Mouse (Mus musculus) liver, embryonic 16.5 days (tissue): ENCODE measurements around the gene Usp24. TPM values are rescaled to one million over a fixed set of nuclear protein-coding genes. Genes with fewer than 3 reads are reported as not detected.

Experiments
- ATAC-seq: fragments of 200-750 bp; cut with Nextera tagmentation; 2 replicates; pipeline ENCODE4 v1.8.0; 2017; ENCODE audit warnings: low read depth, mild to moderate bottlenecking, moderate number of reproducible peaks, moderate library complexity
- H3K27ac ChIP-seq: fragments of 300-500 bp; sonication (generic); 2 replicates; pipeline ENCODE4 v1.5.1; 2014; ENCODE audit warnings: mild to moderate bottlenecking, low read length
- H3K27me3 ChIP-seq: fragments of 300-500 bp; sonication (generic); 2 replicates; pipeline ENCODE4 v1.6.1; 2014; ENCODE audit warnings: low read depth, low read length, mixed read lengths; ENCODE audit not compliant: control insufficient read depth, insufficient read depth
- H3K36me3 ChIP-seq: fragments of 300-500 bp; sonication (generic); 2 replicates; pipeline ENCODE4 v1.6.1; 2014; ENCODE audit warnings: mild to moderate bottlenecking; ENCODE audit not compliant: control insufficient read depth, insufficient read depth
- H3K4me1 ChIP-seq: fragments of 300-500 bp; sonication (generic); 2 replicates; pipeline ENCODE4 v1.6.1; 2014; ENCODE audit warnings: low read depth, low read length, mixed read lengths; ENCODE audit not compliant: control insufficient read depth
- H3K4me2 ChIP-seq: fragments of 300-500 bp; sonication (generic); 2 replicates; pipeline ENCODE4 v1.6.1; 2014; ENCODE audit warnings: low read depth, low read length, mixed read lengths
- H3K4me3 ChIP-seq: fragments of 300-500 bp; sonication (generic); 2 replicates; pipeline ENCODE4 v1.5.1; 2014; ENCODE audit warnings: low read depth, mild to moderate bottlenecking, low read length
- H3K9ac ChIP-seq: fragments of 300-500 bp; sonication (generic); 2 replicates; pipeline ENCODE4 v1.6.1; 2014; ENCODE audit warnings: low read depth, low read length
- H3K9me3 ChIP-seq: fragments of 300-500 bp; sonication (generic); replicated peaks from 2 replicates; pipeline ENCODE4 v1.6.1; 2016; ENCODE audit warnings: low read length; ENCODE audit not compliant: control insufficient read depth
- WGBS: fragments of 180-500 bp; shearing (Covaris S2); extraction: QIAGEN DNeasy Blood & Tissue Kit; methylation state at CpG from one replicate; pipeline ENCODE4 v1.1.7; 2014; ENCODE audit not compliant: insufficient replicate concordance; 5-methylcytosine and 5-hydroxymethylcytosine counted together
- polyA plus RNA-seq: library from polyadenylated mRNA; unstranded; fragments of >200 nt; fragmentation: Nextera tagmentation; extraction: Ambion mirVana; gene quantifications from 2 replicates; pipeline ENCODE4 v1.2.1, GENCODE M21; 2015

Usp24 gene
- polyA plus RNA-seq, 1 experiment from 2014 or later, result 3.8 TPM

DNA sequence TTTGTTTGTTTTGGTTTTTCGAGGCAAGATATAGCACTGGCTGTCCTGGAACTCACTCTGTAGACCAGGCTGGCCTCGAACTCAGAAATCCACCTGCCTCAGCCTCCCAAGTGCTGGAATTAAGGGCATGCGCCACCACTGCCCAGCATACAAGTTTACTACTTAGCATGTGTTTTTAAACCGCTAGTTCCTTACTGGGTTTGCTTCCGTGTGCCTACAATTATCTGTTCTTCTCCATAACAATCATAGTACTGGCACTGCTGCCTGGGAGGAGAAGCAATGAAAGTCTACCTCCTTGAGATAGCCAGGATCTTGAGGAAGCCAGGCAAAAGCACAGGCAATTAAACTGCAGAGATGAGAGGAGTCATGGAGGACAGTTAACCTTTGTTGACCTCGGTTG is 112.6 kb downstream of the Usp24 start:
- H3K9ac ChIP-seq, result no peak overlapping the region

GRCm38 (mm10) chr4:106429106-106429505 is 113.1 kb downstream of the Usp24 start:
- Histone ChIP-seq H3K36me3 (peaks cover 44% of the 10 kb centered on the region), H3K27ac (no peak overlapping the region), H3K4me2 (no peak overlapping the region), H3K4me1 (no peaks in the 10 kb centered on the region), H3K9ac (no peak overlapping the region), H3K27me3 (no peaks in the 10 kb centered on the region), H3K9me3 (no peaks in the 10 kb centered on the region), H3K4me3 (no peak overlapping the region)
- WGBS, result 75% methylated on average over 7 of the region's 7 CpGs
- no peak for ATAC-seq

More for the DNA sequence above, 112.6 kb downstream of the Usp24 start:
- Histone ChIP-seq H3K4me3 (no peak overlapping the region), H3K9me3 (no peaks in the 10 kb centered on the region), H3K4me1 (no peaks in the 10 kb centered on the region), H3K27me3 (no peaks in the 10 kb centered on the region), H3K36me3 (peaks cover 40% of the 10 kb centered on the region), H3K27ac (no peak overlapping the region), H3K4me2 (no peak overlapping the region)
- 77% methylated on average over 6 of the region's 6 CpGs for WGBS
- no peak for ATAC-seq

DNA sequence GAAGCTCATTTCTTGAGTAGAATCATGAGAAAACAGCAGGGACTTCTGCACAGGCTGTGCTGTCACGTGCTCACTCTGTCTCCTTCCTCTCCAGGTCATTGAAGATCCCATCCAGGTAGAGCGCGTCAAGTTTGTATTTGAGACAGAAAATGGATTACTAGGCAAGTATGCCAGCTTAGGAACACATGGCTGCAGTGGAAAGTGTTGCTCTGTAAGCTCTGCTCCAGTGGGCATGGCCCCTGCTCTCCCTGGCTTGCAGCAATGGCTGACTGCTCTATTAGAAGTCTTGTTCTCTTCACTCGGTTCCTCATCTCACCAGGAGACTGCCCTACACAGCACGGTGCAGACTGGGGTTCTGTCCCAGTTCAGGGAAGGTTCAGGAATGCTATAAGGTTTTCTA is 114.4 kb downstream of the Usp24 start:
- H3K4me2 ChIP-seq, result no peak overlapping the region
- H3K9me3 ChIP-seq, result no peaks in the 10 kb centered on the region
- WGBS, result 85% methylated on average over 5 of the region's 5 CpGs
- no peaks in the 10 kb centered on the region for H3K4me1 ChIP-seq
- no peak overlapping the region for H3K27ac ChIP-seq
- H3K27me3 ChIP-seq, result no peaks in the 10 kb centered on the region
- no peak overlapping the region for H3K4me3 ChIP-seq
- peaks cover 38% of the 10 kb centered on the region for H3K36me3 ChIP-seq
- no peak overlapping the region for H3K9ac ChIP-seq
- no peak for ATAC-seq

- no peaks in the 10 kb centered on the region for H3K4me1 ChIP-seq
- H3K36me3 ChIP-seq, result peaks cover 51% of the 10 kb centered on the region
- no peak overlapping the region for H3K27ac ChIP-seq
- H3K4me3 ChIP-seq, result no peak overlapping the region
- 81% methylated on average over 2 of the region's 2 CpGs for WGBS
- H3K4me2 ChIP-seq, result no peak overlapping the region
- no peaks in the 10 kb centered on the region for H3K27me3 ChIP-seq
- no peaks in the 10 kb centered on the region for H3K9me3 ChIP-seq
- no peak overlapping the region for H3K9ac ChIP-seq
- ATAC-seq, result no peak
Observed at GRCm38 (mm10) chr4:106435426-106435825, 119.4 kb downstream of the Usp24 start.

DNA sequence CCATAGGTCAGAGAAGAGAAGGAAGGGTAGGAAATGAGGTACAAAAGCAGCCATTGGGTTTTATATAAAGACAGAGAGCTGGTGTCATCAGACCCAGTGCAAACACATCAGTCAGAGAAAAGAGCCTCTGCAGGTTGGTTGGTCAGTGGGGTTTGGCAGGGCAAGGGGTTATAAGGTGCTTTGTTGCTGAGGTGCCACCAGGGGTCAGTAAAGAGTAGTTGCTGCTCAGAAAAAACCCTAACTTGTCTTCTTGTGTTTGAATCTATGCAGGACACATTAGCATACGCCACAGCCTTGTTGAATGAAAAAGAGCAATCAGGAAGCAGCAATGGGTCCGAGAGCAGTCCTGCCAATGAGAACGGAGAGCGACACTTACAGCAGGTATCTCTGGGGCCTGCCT is 120.5 kb downstream of the Usp24 start:
- Histone ChIP-seq H3K9ac (no peak overlapping the region), H3K4me3 (no peak overlapping the region), H3K27me3 (no peaks in the 10 kb centered on the region), H3K4me2 (no peak overlapping the region), H3K36me3 (peaks cover 41% of the 10 kb centered on the region), H3K27ac (no peak overlapping the region), H3K4me1 (no peaks in the 10 kb centered on the region), H3K9me3 (no peaks in the 10 kb centered on the region)
- WGBS, result 67% methylated on average over 4 of the region's 4 CpGs
- ATAC-seq, result no peak

DNA sequence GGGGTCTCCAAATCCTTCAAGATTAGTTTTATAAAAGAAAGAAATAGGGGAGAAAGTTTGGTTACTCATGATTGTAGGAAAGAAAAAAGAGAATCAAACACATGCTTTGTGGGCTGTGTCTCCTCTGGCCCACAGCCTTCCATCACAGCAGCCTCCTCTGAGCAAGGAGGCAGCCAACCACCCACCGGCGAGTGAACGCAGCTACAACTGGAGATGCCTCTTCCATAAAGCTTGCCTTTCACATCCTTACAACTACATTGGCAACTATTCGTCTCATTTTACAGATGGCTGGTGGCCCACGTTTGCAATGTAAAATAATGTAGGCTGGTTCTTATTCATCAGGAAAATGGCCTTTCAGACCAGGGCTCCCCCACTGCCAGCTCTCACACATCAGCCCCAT is 121.2 kb downstream of the Usp24 start:
- Histone ChIP-seq H3K9ac (no peak overlapping the region), H3K27ac (no peak overlapping the region), H3K4me1 (no peaks in the 10 kb centered on the region), H3K4me3 (no peak overlapping the region), H3K27me3 (no peaks in the 10 kb centered on the region), H3K36me3 (peaks cover 40% of the 10 kb centered on the region), H3K9me3 (no peaks in the 10 kb centered on the region), H3K4me2 (no peak overlapping the region)
- WGBS, result 85% methylated on average over 5 of the region's 5 CpGs
- no peak for ATAC-seq

DNA sequence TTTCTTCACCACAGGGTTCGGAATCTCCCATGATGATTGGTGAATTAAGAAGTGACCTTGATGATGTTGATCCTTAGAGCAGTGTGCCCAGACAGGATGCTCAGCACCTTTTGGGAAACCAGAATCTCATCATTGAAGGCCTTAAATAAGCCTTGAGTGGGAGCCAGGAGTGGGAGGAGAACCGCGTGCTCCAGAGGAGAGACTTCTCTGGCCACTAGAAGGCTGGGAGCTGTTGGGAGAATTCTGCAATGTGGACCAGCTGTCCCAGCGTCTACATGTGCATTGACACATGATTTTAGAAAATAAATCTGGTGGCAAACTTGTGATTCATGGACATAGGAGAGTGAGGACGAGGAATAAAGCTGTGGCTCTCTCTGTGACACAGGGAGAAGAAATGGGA is 122.8 kb downstream of the Usp24 start:
- Histone ChIP-seq H3K36me3 (peaks cover 36% of the 10 kb centered on the region), H3K9ac (no peak overlapping the region), H3K27me3 (no peaks in the 10 kb centered on the region), H3K4me1 (no peaks in the 10 kb centered on the region), H3K4me3 (no peak overlapping the region), H3K9me3 (no peaks in the 10 kb centered on the region), H3K4me2 (no peak overlapping the region), H3K27ac (no peak overlapping the region)
- WGBS, result 83% methylated on average over 5 of the region's 5 CpGs
- no peak for ATAC-seq

DNA sequence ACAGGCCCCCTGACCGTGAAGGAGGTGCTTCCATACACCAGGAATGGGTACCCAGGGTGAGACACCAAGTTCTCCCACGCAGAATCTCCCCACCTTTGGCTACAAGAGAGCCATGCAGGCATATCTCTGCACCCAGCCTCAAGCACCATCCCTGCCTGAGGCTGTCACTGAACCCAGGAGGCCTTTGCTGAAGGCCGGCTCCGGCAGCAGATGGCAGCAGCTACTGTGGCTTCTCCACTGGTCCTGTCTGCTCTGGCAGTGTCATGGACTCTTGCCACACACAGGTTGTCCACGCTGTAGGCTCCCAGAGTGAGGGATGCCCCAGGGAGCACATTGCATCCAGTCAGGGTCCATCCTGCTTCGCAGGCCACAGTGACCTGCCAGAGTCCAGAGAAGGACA is 127.2 kb downstream of the Usp24 start:
- Histone ChIP-seq H3K27me3 (no peaks in the 10 kb centered on the region), H3K4me2 (no peak overlapping the region), H3K9ac (no peak overlapping the region), H3K4me3 (no peak overlapping the region), H3K9me3 (no peaks in the 10 kb centered on the region), H3K36me3 (peaks cover 9% of the 10 kb centered on the region), H3K4me1 (no peaks in the 10 kb centered on the region; the same call in 1 of the 2 replicates), H3K27ac (no peak overlapping the region)
- 70% methylated on average over 6 of the region's 6 CpGs for WGBS
- no peak for ATAC-seq

DNA sequence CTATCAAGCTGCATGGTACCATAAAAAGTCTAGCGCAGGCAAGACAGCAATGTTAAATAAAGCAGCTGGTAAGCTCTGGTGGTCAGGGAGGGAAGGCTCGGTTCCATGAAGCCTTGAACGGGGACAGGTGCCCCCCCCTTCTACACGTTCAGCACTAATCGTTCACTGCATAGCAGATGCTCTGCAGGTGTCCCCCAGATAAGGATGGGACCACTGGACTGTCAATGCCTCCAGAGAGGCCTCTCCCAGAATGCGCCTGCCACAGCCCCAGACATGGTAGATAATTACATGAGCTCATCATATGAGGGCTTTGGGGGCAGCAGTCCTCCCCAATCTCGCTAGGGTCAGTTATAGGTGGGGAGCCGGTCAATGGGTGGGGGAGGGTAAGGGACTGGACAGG is 133.3 kb downstream of the Usp24 start:
- WGBS, result 49% methylated on average over 8 of the region's 8 CpGs
- H3K27ac ChIP-seq, result peak overlapping the region; percentile 42
- H3K27me3 ChIP-seq, result no peaks in the 10 kb centered on the region
- H3K4me1 ChIP-seq, result no peaks in the 10 kb centered on the region; the same call in none of the 2 replicates
- H3K36me3 ChIP-seq, result no peaks in the 10 kb centered on the region; the same call in none of the 2 replicates
- peak overlapping the region; percentile 31; the same call in 1 of the 2 replicates for H3K9ac ChIP-seq
- peak overlapping the region; percentile 10; the same call in 1 of the 2 replicates for H3K4me2 ChIP-seq
- peak; percentile 88 for ATAC-seq
- no peak overlapping the region for H3K4me3 ChIP-seq
- H3K9me3 ChIP-seq, result no peaks in the 10 kb centered on the region
